Mouse (Mus musculus): ENCODE data around the gene Arhgef12. TPM values are rescaled to one million over a fixed set of nuclear protein-coding genes. Genes with fewer than 3 reads are reported as not detected.

The Arhgef12 gene
- polyA plus RNA-seq, 1 experiment from 2014 or later: 15.9 TPM

DNA sequence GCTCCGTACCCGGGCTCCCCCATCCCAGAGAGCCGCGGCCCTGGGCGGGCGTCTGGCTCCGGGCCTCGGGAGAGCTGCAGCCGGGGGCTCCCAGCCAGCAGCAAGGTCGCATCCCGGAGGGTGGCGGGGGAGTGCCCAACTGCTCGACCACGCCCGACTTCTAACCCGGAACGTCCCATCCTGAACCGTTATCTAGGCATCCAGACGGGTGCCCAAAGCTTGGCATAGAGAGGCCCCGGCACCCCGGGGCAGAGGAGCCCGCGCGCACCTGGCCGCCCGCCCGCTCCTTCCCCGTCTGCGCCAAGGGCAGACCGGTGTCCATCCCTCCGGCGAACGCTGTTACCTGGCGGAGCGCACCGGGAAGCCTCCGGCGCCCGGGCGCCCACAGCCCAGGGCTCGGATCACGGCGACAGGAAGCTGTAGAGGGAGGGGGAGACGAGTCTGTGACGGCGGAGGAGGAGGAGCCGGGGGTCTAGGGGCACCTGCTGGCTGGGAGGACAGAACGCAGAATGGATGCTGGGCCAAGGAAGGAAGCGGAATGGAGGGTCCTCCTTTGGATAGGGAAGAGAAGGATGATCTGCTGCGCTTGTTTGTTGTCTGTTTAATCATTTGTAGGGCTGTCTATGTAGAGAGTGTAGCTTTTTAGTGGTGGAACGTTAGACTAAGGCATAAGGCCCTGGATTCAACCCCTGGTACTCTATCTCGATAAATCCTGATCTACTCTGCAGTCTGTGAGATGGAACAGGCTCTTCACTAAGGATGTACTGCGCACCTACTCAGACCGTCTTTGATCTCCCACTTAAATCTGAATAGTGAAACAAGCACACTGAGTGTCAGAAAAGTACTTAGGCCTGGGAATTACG is 9.3 kb upstream of the Arhgef12 start, which contains the start of gene Tmem136:
TSS of gene Tmem136 (minus strand) at position 437 of the 863 bp plus-strand sequence.
- Histone ChIP-seq H3K27me3 (replicated peaks; ENCODE audit: control insufficient read depth, insufficient read depth, low read length) (no peaks in the 10 kb centered on the region), H3K9me3 (ENCODE audit: control insufficient read depth, low read length) (no peaks in the 10 kb centered on the region), H3K27ac (ENCODE audit: low read depth) (peak within 1 kb of the TSS; percentile 1; the same call in 1 of the 2 replicates), H3K36me3 (ENCODE audit: control insufficient read depth, insufficient read depth, low read length) (peaks cover 4% of the 10 kb centered on the region; the same call in 1 of the 2 replicates), H3K4me2 (ENCODE audit: low read length) (peak within 1 kb of the TSS; percentile 65), H3K4me1 (replicated peaks; ENCODE audit: control insufficient read depth, insufficient read depth, low read length) (peaks cover 11% of the 10 kb centered on the region), H3K4me3 (ENCODE audit: low read depth, low read length) (peak within 1 kb of the TSS; percentile 74), H3K9ac (ENCODE audit: low read length) (peak within 1 kb of the TSS; percentile 72)
- DNase-seq (ENCODE audit: low spot score) (peak; percentile 78), ATAC-seq (replicated peaks; ENCODE audit: low FRiP score, low TSS enrichment, low read depth) (peak; percentile 92)
- 4% methylated on average over 55 of the region's 55 CpGs for WGBS

DNA sequence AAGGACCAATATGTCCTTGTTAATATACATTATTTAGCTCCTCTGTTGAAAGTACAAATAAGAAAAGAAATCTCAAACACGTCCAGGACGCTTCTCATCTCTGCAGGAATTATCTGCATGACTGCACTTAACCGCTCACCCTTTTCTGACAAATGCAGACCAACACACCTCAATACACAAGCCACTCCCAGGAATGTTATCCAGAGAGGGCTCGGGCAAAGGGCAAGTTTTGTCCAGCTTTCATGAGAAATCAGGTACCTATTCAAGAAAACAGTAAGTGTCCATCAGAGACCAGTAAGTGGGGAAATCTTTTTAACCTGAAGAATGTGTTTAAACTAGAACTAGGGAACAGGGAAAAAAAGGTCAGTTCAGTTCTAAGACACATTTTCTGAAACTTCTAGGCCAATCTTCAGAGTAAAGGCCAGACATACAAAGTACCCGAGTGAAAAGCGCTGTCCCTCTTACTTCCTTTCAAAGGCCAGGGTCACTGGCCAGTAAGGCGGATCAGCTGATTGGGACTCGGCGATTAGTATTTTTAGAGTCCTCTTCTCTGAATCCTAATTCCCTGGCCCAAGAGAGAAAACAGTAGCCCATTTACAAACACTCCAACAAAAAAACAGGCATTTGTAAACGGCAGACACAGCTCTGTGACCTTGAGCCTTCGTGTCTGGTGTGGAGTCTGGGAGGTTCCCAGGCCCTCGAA is 8.5 kb upstream of the Arhgef12 start:
- H3K27me3 ChIP-seq (replicated peaks; ENCODE audit: control insufficient read depth, insufficient read depth, low read length): no peaks in the 10 kb centered on the region
- 29% methylated on average over 12 of the region's 12 CpGs for WGBS
- H3K4me2 ChIP-seq (ENCODE audit: low read length): peak overlapping the region; percentile 65
- peak overlapping the region; percentile 72 for H3K9ac ChIP-seq (ENCODE audit: low read length)
- H3K4me1 ChIP-seq (replicated peaks; ENCODE audit: control insufficient read depth, insufficient read depth, low read length): peaks cover 11% of the 10 kb centered on the region
- H3K9me3 ChIP-seq (ENCODE audit: control insufficient read depth, low read length): no peaks in the 10 kb centered on the region
- no peak for ATAC-seq (replicated peaks; ENCODE audit: low FRiP score, low TSS enrichment, low read depth)
- DNase-seq (ENCODE audit: low spot score): no peak
- peak overlapping the region; percentile 74 for H3K4me3 ChIP-seq (ENCODE audit: low read depth, low read length)
- peak overlapping the region; percentile 1; the same call in 1 of the 2 replicates for H3K27ac ChIP-seq (ENCODE audit: low read depth)
- H3K36me3 ChIP-seq (ENCODE audit: control insufficient read depth, insufficient read depth, low read length): peaks cover 9% of the 10 kb centered on the region; the same call in 1 of the 2 replicates

DNA sequence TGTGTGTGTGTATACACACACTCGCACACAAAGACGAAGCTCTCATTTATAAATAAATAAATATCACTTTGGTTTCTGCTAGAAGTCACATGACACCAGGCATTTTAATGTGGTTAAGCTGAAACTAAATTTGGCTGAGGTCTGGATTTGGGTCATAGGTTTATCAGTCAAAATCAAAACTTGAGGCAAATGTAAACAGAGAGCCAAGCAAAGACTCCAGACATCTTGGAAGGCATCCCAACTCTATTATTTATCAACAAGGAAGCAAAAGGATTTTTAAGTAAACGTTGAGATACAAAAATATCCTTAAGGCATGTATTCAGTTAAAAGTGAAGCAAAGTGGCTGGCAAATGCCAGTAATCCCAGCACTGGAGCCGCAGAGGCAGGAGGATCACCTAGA is 7.8 kb upstream of the Arhgef12 start:
- ATAC-seq (replicated peaks; ENCODE audit: low FRiP score, low TSS enrichment, low read depth) (no peak), DNase-seq (ENCODE audit: low spot score) (no peak)
- Histone ChIP-seq H3K27ac (ENCODE audit: low read depth) (no peak overlapping the region), H3K4me3 (ENCODE audit: low read depth, low read length) (no peak overlapping the region), H3K27me3 (replicated peaks; ENCODE audit: control insufficient read depth, insufficient read depth, low read length) (no peaks in the 10 kb centered on the region), H3K4me2 (ENCODE audit: low read length) (peak overlapping the region; percentile 65; the same call in 1 of the 2 replicates), H3K4me1 (replicated peaks; ENCODE audit: control insufficient read depth, insufficient read depth, low read length) (peaks cover 11% of the 10 kb centered on the region), H3K36me3 (ENCODE audit: control insufficient read depth, insufficient read depth, low read length) (peaks cover 13% of the 10 kb centered on the region; the same call in 1 of the 2 replicates), H3K9ac (ENCODE audit: low read length) (no peak overlapping the region), H3K9me3 (ENCODE audit: control insufficient read depth, low read length) (no peaks in the 10 kb centered on the region)
- 72% methylated on average over 4 of the region's 4 CpGs for WGBS

DNA sequence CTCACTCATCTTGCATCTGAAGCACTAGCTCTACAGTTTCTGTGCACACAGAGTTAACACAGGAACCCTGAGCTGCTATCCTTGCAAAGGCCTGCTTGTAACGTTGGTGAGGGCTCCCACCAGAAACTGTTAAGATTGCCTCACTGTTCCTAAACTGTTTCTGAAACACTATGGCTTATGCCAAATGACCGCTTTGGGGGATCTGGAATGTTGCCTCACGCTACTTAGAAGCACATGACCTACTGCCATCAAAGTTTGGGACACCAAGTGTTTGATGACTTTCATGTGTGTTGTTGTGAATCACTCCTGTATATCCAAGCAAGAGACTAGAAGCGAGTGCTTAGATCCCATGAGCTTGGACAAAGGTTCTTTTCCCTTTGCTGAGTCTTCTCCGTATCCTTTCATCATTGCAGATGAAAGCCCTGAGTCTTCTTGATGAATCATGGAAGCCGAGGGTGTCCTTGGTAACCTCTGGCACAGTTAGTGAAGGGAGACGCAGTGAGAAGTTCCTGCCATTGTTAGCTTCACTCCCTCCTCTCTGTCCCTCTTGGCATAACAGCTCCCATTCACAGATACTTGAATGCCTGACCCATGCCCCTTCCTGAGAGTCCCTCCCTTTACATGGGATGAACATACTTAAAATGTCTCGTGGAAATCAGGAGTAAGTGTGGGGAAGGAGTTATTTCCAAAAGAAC is 3.4 kb upstream of the Arhgef12 start:
- Histone ChIP-seq H3K4me2 (ENCODE audit: low read length) (no peak overlapping the region), H3K9ac (ENCODE audit: low read length) (no peak overlapping the region), H3K27ac (ENCODE audit: low read depth) (no peak overlapping the region), H3K4me1 (replicated peaks; ENCODE audit: control insufficient read depth, insufficient read depth, low read length) (peaks cover 18% of the 10 kb centered on the region), H3K4me3 (ENCODE audit: low read depth, low read length) (no peak overlapping the region), H3K27me3 (replicated peaks; ENCODE audit: control insufficient read depth, insufficient read depth, low read length) (no peaks in the 10 kb centered on the region), H3K36me3 (ENCODE audit: control insufficient read depth, insufficient read depth, low read length) (peaks cover 13% of the 10 kb centered on the region; the same call in 1 of the 2 replicates), H3K9me3 (ENCODE audit: control insufficient read depth, low read length) (no peaks in the 10 kb centered on the region)
- ATAC-seq (replicated peaks; ENCODE audit: low FRiP score, low TSS enrichment, low read depth) (no peak), DNase-seq (ENCODE audit: low spot score) (no peak)
- WGBS: 89% methylated on average over 8 of the region's 8 CpGs

DNA sequence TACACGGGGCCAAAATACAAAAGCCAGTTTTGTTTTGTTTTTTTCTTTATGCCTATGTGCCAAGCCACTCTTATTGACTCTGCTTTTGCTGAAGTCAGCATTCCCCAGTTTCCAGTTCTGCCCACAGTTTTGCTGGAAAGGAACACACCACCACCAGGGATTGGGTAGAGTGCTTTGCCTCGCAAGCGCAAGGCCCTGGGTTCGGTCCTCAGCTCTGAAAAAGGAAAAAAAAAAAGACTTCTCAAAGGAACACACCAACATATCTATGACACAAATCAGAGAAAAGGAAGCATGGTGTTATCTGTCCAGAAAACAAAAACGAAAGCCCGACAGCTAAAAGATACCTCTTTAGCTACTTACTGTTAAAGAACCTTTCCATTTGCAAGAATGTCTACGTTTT is 2.1 kb upstream of the Arhgef12 start:
- Histone ChIP-seq H3K4me3 (ENCODE audit: low read depth, low read length) (no peak overlapping the region), H3K4me2 (ENCODE audit: low read length) (no peak overlapping the region), H3K27ac (ENCODE audit: low read depth) (no peak overlapping the region), H3K36me3 (ENCODE audit: control insufficient read depth, insufficient read depth, low read length) (peaks cover 13% of the 10 kb centered on the region; the same call in 1 of the 2 replicates), H3K27me3 (replicated peaks; ENCODE audit: control insufficient read depth, insufficient read depth, low read length) (no peaks in the 10 kb centered on the region), H3K9ac (ENCODE audit: low read length) (no peak overlapping the region), H3K9me3 (ENCODE audit: control insufficient read depth, low read length) (no peaks in the 10 kb centered on the region), H3K4me1 (replicated peaks; ENCODE audit: control insufficient read depth, insufficient read depth, low read length) (peaks cover 17% of the 10 kb centered on the region)
- ATAC-seq (replicated peaks; ENCODE audit: low FRiP score, low TSS enrichment, low read depth) (no peak), DNase-seq (ENCODE audit: low spot score) (no peak)
- 88% methylated on average over 7 of the region's 7 CpGs for WGBS

GRCm38 (mm10) chr9:43108721-43109120 is 1.7 kb upstream of the Arhgef12 start:
- Histone ChIP-seq H3K9ac (ENCODE audit: low read length) (no peak overlapping the region), H3K4me1 (replicated peaks; ENCODE audit: control insufficient read depth, insufficient read depth, low read length) (peaks cover 20% of the 10 kb centered on the region), H3K9me3 (ENCODE audit: control insufficient read depth, low read length) (no peaks in the 10 kb centered on the region), H3K27me3 (replicated peaks; ENCODE audit: control insufficient read depth, insufficient read depth, low read length) (no peaks in the 10 kb centered on the region), H3K4me2 (ENCODE audit: low read length) (no peak overlapping the region), H3K4me3 (ENCODE audit: low read depth, low read length) (no peak overlapping the region), H3K27ac (ENCODE audit: low read depth) (no peak overlapping the region), H3K36me3 (ENCODE audit: control insufficient read depth, insufficient read depth, low read length) (peaks cover 13% of the 10 kb centered on the region; the same call in 1 of the 2 replicates)
- 85% methylated on average over 3 of the region's 3 CpGs for WGBS
- DNase-seq (ENCODE audit: low spot score) (no peak), ATAC-seq (replicated peaks; ENCODE audit: low FRiP score, low TSS enrichment, low read depth) (no peak)

GRCm38 (mm10) chr9:43108081-43108480 is 1.0 kb upstream of the Arhgef12 start:
- peaks cover 26% of the 10 kb centered on the region for H3K4me1 ChIP-seq (replicated peaks; ENCODE audit: control insufficient read depth, insufficient read depth, low read length)
- WGBS: 94% methylated on average over 1 of the region's 1 CpGs
- no peak for ATAC-seq (replicated peaks; ENCODE audit: low FRiP score, low TSS enrichment, low read depth)
- no peaks in the 10 kb centered on the region for H3K9me3 ChIP-seq (ENCODE audit: control insufficient read depth, low read length)
- H3K4me3 ChIP-seq (ENCODE audit: low read depth, low read length): no peak overlapping the region
- H3K27me3 ChIP-seq (replicated peaks; ENCODE audit: control insufficient read depth, insufficient read depth, low read length): no peaks in the 10 kb centered on the region
- DNase-seq (ENCODE audit: low spot score): no peak
- peaks cover 13% of the 10 kb centered on the region; the same call in 1 of the 2 replicates for H3K36me3 ChIP-seq (ENCODE audit: control insufficient read depth, insufficient read depth, low read length)
- H3K4me2 ChIP-seq (ENCODE audit: low read length): no peak overlapping the region
- no peak overlapping the region for H3K9ac ChIP-seq (ENCODE audit: low read length)
- no peak overlapping the region for H3K27ac ChIP-seq (ENCODE audit: low read depth)

DNA sequence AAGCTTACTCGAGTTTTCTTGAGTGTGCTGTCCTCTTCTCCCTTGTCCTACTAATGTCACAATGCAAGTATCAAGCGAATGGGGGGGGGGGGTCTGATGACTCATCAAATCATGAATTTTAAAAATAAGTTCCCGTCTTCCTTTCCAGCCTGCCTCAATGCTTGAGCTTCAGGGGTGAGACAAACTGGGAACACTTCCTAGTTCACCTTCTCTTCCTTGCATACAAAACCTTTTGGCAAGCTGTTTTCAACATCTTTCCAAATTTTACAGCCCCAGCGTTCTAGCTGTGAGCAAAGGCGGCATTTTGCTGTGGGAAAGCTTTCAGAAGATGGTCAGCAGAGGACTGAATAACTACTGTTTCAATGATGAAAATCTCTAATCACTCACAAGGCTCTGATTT is 516 bp upstream of the Arhgef12 start:
- peaks cover 13% of the 10 kb centered on the region; the same call in 1 of the 2 replicates for H3K36me3 ChIP-seq (ENCODE audit: control insufficient read depth, insufficient read depth, low read length)
- no peaks in the 10 kb centered on the region for H3K9me3 ChIP-seq (ENCODE audit: control insufficient read depth, low read length)
- H3K4me3 ChIP-seq (ENCODE audit: low read depth, low read length): no peak overlapping the region
- WGBS: 49% methylated on average over 5 of the region's 5 CpGs
- DNase-seq (ENCODE audit: low spot score): no peak
- no peak for ATAC-seq (replicated peaks; ENCODE audit: low FRiP score, low TSS enrichment, low read depth)
- H3K27ac ChIP-seq (ENCODE audit: low read depth): no peak overlapping the region
- H3K4me1 ChIP-seq (replicated peaks; ENCODE audit: control insufficient read depth, insufficient read depth, low read length): peaks cover 30% of the 10 kb centered on the region
- H3K4me2 ChIP-seq (ENCODE audit: low read length): peak overlapping the region; percentile 85; the same call in 1 of the 2 replicates
- H3K27me3 ChIP-seq (replicated peaks; ENCODE audit: control insufficient read depth, insufficient read depth, low read length): no peaks in the 10 kb centered on the region
- no peak overlapping the region for H3K9ac ChIP-seq (ENCODE audit: low read length)
